Mouse (Mus musculus): Measurements from ENCODE around the gene Olfr429.
"Not testable (repeated sequence)": the region's sequence is repeated elsewhere in the genome, so short reads cannot be mapped to it uniquely, and the experiment has no call there.

Gene Olfr429

GRCm38 (mm10) chr1:174084031-174084430 is at the start of gene Olfr429:
Gene Olfr429 (plus strand): TSS chr1:174084331.
- DNase-seq (ENCODE audit: low spot score in 2 of 2) = no peak

DNA sequence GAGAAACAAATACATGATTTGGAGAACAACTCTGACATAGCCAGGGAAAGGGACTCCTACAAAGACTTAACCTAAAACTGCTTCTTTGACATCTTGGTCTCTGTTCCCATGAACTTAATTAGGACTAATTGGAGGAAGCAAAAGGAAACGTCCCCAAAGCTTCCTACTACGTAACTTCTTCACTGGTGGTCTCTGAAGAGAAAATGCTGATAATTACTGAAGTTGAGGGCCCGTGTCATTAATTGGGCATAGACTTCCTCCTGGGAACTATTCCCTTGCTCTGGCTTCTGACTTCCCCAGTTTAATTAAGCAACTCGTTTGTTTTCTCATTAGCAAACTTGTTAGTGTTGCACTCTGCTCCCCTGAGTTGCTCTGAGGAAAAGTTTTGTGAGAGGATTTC is 48.3 kb upstream of the Olfr429 start:
- no peak for DNase-seq (ENCODE audit: low spot score in 2 of 2)

DNA sequence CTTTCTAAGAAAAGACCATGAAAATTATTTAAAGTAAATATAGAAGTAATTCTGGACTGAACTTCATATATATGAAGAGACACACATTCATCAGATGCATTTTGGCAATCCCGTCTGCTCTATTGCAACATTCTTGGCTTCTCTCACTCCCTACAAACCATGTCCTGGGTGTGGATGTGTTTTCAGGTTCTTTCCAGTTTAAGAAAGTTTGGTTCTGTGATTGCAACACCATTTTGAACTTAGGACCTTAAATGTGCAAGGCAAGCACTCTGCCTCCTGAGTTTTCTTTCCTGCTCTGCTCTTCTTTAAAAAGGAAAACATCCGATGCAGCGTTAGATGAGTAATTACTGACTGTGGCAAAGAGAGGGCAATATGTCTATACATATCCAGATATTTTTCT is 45.7 kb upstream of the Olfr429 start:
- no peak for DNase-seq (ENCODE audit: low spot score in 2 of 2)

- peak in 1 of 2 experiments; percentile 60 for DNase-seq (ENCODE audit: low spot score in 2 of 2)
Observed at GRCm38 (mm10) chr1:174040523-174041177, 43.5 kb upstream of the Olfr429 start, which contains the start of gene Olfr433. Gene Olfr433 (plus strand): TSS chr1:174040705.

DNA sequence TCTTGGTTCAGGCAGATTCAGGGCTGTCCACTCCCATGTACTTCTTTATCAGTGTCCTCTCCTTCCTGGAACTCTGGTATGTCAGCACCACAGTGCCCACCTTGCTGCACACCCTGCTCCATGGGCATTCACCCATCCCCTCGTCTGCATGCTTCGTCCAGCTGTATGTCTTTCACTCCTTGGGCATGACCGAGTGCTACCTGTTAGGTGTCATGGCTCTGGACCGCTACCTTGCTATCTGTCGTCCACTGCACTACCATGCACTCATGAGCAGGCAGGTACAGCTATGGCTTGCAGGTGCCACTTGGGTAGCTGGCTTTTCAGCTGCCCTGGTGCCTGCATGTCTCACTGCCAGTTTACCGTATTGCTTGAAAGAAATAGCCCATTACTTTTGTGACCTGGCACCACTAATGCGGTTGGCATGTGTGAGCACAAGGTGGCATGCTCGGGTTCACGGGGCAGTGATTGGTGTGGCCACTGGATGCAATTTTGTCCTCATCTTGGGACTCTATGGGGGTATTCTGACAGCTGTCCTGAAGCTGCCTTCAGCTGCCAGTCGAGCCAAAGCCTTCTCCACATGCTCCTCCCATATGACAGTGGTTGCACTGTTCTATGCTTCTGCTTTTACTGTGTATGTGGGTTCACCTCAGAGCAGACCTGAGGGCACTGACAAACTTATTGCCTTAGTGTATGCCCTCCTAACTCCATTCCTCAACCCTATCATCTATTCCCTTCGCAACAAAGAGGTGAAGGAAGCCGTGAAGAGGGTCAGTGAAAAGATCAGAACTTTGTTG is 41.8 kb upstream of the Olfr429 start:
- DNase-seq (ENCODE audit: low spot score in 2 of 2) = not testable (repeated sequence)

GRCm38 (mm10) chr1:174044431-174044830 is 39.7 kb upstream of the Olfr429 start:
- DNase-seq (ENCODE audit: low spot score in 2 of 2) = no peak

- not testable (repeated sequence) for DNase-seq (ENCODE audit: low spot score in 2 of 2)
Observed at GRCm38 (mm10) chr1:174048227-174048626, 35.9 kb upstream of the Olfr429 start.

DNA sequence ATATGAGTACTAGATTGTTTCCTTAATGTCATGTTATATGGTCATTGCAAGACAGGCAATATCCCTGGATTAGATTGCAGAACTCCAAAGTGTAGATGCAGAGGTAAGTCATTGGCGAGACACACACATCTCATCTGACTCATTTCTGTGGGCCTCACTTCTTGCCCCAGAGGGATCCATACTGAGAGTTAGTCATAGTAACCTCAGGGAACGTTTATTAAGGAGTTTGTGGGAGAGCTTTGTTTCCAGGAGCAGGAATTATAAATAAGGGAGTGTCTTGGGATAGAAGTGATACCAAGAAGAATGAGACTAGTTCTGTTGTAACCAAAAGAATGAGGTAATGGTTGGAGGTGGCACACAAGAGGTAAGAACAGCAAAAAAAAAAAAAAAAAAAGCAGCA is 35.2 kb upstream of the Olfr429 start, which contains the start of gene Olfr432:
Gene Olfr432, plus strand, starts transcription at position 313 of the 400 bp plus-strand sequence.
- DNase-seq (ENCODE audit: low spot score in 2 of 2) = no peak

- not testable (repeated sequence) for DNase-seq (ENCODE audit: low spot score in 2 of 2)
Observed at GRCm38 (mm10) chr1:174049357-174049756, 34.8 kb upstream of the Olfr429 start.

DNA sequence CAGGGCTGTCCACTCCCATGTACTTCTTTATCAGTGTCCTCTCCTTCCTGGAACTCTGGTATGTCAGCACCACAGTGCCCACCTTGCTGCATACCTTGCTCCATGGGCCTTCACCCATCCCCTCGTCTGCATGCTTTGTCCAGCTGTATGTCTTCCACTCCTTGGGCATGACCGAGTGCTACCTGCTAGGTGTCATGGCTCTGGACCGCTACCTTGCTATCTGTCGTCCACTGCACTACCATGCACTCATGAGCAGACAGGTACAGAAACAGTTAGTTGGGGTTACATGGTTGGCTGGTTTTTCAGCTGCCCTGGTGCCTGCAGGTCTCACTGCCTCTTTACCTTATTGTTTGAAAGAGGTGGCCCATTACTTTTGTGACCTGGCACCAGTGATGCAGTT is 33.6 kb upstream of the Olfr429 start:
- DNase-seq (ENCODE audit: low spot score in 2 of 2) = no peak

DNA sequence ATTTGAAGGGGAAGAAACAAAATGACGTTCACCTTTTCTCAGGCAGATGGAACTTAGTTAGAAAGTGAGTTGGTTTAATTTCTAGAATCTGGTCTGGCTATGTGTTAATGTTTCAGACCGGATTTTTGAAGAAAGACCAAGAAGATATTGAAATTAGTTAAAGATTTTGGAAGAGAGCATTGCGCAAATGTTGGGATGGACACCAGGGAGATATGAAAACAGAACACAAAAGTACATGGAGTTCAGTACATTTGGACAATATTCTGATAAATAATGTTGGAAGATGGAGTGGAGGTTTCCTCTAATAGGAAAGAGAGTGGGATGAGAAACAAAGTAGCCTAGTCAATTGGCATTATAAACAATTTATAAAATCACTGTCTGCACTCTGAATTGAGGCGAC is 32.6 kb upstream of the Olfr429 start:
- DNase-seq (ENCODE audit: low spot score in 2 of 2) = no peak

DNA sequence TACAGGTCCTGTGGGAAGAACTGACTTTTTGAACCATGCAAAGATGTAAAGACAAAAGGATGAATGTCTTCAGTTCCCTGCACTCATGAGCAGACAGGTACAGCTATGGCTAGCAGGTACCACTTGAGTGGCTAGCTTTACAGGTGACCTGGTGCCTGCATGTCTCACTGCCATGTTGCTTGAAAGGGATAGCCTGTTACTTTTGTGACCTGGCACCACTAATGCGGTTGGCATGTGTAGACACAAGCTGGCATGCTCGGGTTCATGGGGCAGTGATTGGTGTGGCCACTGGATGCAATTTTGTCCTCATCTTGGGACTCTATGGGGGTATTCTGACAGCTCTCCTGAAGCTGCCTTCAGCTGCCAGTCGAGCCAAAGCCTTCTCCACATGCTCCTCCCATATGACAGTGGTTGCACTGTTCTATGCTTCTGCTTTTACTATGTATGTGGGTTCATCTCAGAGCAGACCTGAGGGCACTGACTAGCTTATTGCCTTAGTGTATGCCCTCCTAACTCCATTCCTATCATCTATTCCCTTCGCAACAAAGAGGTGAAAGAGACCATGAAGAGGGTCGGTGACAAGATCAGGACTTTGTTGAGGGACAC is 32.1 kb upstream of the Olfr429 start:
- DNase-seq (ENCODE audit: low spot score in 2 of 2) = no peak

DNA sequence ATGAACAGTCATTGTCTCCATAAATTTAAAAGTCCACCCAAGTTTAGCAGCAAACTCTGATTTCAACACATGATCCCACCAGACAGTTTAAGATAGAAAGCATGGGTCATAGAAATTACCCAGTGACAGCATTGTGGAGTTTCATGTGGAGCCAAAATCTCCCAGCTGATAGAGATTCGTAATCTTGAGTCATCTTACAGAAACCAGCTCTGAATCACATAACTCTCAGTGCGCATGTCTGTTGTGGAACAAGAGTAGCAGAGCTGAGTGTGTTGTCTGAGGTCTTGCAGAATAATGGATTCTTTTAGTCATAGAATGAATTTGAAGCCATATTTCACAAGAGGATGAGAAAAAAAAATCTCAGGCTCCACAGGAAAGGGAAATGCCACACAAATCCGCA is 31.1 kb upstream of the Olfr429 start:
- DNase-seq (ENCODE audit: low spot score in 2 of 2) = no peak

DNA sequence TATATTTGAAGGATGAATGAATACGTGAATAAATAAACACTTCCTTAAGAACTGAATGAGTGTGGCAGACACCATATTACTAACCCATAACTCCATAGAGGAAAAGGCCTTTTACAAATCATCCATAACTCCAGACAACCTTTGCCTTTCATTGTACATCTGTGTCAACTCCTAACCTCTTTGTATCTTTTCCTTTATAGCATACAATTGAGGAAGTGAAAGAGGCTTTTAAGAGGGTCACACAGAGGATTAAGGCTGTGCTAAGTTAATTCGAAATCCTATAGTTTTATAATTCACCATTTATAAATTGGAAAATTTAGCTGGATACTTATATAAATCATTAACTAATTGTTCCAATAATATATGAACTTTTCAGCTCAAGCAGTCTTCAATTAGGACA is 28.9 kb upstream of the Olfr429 start:
- no peak for DNase-seq (ENCODE audit: low spot score in 2 of 2)

DNA sequence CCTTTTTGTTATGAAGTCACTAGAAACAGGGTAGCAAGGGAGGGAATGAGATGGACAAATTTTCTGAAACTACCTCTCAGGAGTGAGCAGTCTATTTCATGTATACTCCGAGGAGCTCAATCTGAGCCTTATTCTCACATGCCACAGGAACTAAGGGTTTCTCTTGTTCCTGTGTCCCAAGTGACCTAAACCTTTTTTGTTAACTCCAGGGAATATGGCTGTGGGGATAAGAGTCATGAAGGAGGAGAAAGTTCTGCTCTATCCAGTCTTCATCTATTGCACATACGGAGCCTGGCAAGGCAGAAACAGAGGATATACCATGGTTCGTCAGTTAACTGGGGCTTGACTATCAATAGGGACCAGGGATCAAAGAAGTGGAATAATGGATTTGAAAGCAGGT is 17.8 kb upstream of the Olfr429 start, which contains the start of gene Olfr430:
Gene Olfr430, plus strand, starts transcription at position 301 of the 400 bp plus-strand sequence.
- DNase-seq (ENCODE audit: low spot score in 2 of 2) = no peak

- DNase-seq (ENCODE audit: low spot score in 2 of 2) = no peak
Observed at GRCm38 (mm10) chr1:174096591-174096990, 12.5 kb downstream of the Olfr429 start, which contains the start of gene Olfr427. Gene Olfr427 (plus strand): TSS chr1:174096891.

- no peak for DNase-seq (ENCODE audit: low spot score in 2 of 2)
Observed at GRCm38 (mm10) chr1:174103735-174104134, 19.6 kb downstream of the Olfr429 start.

GRCm38 (mm10) chr1:174121062-174121461 is 36.9 kb downstream of the Olfr429 start, which contains the start of gene Olfr231:
Gene Olfr231 (minus strand): TSS chr1:174121162.
- DNase-seq (ENCODE audit: low spot score in 2 of 2) = no peak

GRCm38 (mm10) chr1:174131217-174131616 is 47.1 kb downstream of the Olfr429 start, which contains the start of gene Olfr424:
Gene Olfr424 (plus strand): TSS chr1:174131517.
- DNase-seq (ENCODE audit: low spot score in 2 of 2) = no peak

DNA sequence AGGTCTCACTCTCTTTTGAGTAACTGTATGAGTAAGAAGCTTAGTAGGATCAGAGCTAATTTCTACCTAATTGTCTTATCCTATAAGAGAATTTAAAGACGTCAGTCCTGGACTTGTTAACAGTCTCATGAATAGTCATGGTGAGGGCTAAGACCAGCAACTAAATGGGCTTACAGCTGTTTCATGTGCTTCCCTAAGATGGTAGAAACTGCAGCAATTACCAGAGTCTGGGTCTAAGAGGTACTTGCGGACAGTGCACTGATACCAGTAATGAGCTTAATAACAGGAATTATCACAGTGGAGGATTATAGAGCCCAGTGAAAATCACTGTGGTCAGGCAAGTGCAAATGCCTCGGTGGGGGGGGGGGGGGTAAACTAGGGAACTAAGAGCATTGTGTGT is 47.9 kb downstream of the Olfr429 start:
- DNase-seq (ENCODE audit: low spot score in 2 of 2) = no peak
